Mouse (Mus musculus) cerebellum, adult (tissue): ENCODE measurements around the gene Spint1.
A peak's percentile ranks its signal among the peaks of the same experiment; 100 is the strongest.

ENCODE experiments used
- ATAC-seq: cut with Nextera tagmentation; 2 replicates; pipeline ENCODE4 v1.9.2; 2017; ENCODE audit warnings: mild to moderate bottlenecking, moderate library complexity, mixed read lengths; ENCODE audit not compliant: insufficient number of reproducible peaks, low FRiP score, low TSS enrichment

Gene Spint1

GRCm38 (mm10) chr2:119292281-119292680 lies 55.1 kb downstream of the Spint1 start:
- no peak for ATAC-seq

GRCm38 (mm10) chr2:119292852-119293251 lies 55.7 kb downstream of the Spint1 start:
- ATAC-seq = peak; percentile 38

- no peak for ATAC-seq
These were observed 56.1 kb downstream of the Spint1 start for GRCm38 (mm10) chr2:119293311-119293710.

- peak; percentile 21; the same call in 1 of the 2 replicates for ATAC-seq
These were observed 56.7 kb downstream of the Spint1 start for GRCm38 (mm10) chr2:119293776-119294390.

- ATAC-seq = peak; percentile 7; the same call in 1 of the 2 replicates
These were observed 57.2 kb downstream of the Spint1 start for GRCm38 (mm10) chr2:119294411-119294810.

- no peak for ATAC-seq
These were observed 59.6 kb downstream of the Spint1 start for GRCm38 (mm10) chr2:119296756-119297155.

- ATAC-seq = no peak
These were observed 60.3 kb downstream of the Spint1 start for GRCm38 (mm10) chr2:119297506-119297905.

- no peak for ATAC-seq
These were observed 61.2 kb downstream of the Spint1 start for GRCm38 (mm10) chr2:119298330-119298729.

GRCm38 (mm10) chr2:119298839-119299238 lies 61.7 kb downstream of the Spint1 start:
- ATAC-seq = no peak
